Mouse (Mus musculus): ENCODE measurements around the gene Hs3st3b1.

Gene Hs3st3b1

DNA sequence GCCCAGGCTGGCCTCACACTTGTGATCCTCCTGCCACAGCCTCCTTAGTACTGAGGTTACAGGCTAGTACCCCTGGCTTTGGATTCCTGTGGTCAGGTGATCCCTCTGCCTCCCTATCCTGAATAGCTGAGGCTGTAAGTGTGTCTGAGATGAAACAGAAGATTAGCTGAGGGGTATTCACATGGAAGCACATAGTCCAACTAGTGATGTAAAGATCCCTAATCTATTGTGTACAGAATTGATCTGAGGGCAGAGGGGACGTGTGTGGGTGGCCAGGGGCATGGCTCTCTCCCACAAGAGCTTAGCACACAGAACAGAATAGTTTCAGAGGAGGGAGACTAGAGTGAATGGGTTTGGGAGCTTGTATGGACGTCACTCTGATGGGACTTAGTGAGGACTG lies 41.8 kb downstream of the Hs3st3b1 start:
- DNase-seq (ENCODE audit: low spot score): no peak

DNA sequence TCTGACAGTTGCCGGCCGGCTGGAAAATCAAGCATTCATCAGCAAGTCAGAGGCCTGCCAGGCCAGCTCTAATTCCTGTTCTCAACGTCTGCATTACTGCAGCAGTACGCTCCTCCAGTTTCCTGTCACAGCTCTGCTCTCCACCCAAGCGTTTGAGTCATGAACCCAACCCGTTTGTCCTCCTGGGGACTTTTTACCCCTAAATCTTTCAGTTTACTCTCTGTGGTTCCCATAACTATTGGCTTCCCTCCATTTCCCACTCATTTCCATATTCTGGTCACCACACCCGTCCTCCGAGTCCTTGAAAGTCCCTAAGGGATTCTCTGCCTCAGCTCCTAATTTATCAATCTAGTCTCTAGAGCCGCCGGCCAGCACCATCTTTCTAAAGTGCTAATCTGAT lies 42.8 kb downstream of the Hs3st3b1 start:
- peak; percentile 17 for DNase-seq (ENCODE audit: low spot score)

DNA sequence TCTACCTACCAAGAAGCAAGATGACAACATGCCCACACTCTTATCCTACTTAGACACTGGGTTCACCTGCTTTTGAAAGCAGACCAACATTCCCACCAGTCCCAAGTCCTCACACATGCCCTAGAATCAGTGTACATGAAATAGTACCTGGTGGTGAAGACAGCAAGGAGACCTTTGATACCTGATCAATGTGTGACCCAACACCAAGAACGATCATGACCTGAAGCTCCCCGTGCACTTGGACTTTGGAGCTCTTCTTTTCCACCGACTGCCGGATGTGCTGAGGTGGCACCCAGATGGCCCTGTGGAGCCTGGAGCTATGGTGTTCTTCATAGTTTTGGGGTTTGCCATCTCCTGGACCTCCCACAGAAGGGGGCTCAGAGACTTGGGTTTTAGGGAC lies 43.5 kb downstream of the Hs3st3b1 start:
- no peak for DNase-seq (ENCODE audit: low spot score)

DNA sequence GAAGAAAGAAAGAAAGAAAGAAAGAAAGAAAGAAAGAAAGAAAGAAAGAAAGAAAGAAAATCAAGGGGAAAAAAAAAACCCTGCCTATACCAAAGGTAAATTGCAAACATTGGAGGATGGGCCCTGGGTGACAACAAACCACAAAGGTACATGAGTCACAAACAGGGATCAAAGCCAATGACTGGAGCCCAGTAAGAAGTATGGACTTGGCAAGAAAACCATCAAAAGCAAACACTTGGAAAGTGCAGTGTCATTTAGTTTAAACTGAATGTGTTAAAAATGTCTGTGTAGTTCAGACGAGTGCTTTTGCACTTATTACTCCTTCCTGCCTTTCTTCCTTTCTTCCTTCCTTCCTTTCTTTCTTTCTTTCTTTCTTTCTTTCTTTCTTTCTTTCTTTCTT lies 59.3 kb downstream of the Hs3st3b1 start:
- no peak for DNase-seq (ENCODE audit: low spot score)

DNA sequence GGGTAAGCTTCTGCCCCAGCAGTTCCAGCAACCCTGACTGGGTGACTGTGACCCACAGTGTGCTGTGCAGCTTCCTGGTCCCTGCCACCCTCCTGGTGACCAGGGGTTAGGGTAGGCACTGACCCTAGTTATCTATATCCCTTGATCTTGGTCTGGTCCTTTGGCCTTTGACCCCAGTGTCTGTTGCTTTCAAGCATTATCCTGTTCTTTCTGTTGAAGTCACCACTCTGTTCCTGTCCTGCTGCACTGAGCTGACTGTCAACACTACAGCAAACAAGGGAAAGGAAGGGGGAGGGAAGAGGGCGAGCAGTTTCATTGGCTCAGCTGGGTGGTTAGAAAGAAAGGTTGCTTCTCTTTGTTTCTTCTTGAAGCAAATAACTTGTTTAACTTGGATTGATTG lies 60.1 kb downstream of the Hs3st3b1 start:
- no peak for DNase-seq (ENCODE audit: low spot score)

DNA sequence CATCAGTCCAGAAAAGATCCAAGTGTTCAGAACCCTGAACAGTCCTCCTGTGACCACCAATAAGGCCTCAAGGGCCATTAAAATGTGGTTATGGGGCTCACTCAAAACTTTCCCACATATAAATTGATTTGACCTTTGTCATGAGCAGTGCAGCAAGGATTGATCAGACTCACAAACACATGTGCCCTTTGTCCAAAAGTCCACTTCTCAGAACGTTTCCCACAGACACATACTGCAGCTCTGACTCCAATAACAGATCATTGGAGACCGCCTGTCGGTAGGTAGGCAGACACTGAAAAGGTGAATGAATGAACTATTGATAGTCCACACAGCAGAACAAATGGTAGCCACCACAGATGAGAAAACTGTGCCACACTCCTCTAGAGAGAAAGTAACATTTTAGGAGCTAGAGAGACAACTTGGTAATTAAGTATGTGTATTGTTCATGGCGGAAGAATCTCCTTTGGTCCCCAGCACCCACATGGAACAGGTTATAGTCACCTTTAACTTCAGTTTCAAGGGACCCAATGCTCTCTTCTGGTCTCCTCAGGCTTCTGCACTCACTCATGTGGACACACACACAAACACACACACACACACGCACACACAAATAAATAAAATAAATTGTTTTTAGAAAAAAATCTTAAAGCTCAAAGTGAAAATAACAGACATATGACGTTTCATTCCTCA lies 70.9 kb downstream of the Hs3st3b1 start:
- DNase-seq (ENCODE audit: low spot score): no peak

DNA sequence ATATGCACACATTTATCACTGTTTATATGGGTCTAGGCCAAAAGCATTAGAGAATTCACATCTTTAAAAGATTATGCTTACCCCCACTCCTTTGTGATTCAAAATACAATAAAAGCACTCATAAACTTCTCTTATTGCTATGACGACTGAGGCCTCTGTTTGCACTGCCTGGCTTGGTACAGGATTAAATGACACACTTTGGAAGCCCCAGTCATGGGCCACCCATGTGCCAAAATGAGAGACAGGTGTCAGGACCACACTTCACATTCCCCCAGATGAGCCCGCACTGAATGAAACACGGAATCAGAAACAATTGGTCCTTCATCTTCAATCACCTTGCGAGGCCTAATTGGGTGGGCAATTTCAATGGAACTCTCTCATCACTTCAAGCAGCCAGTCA lies 71.8 kb downstream of the Hs3st3b1 start:
- no peak for DNase-seq (ENCODE audit: low spot score)

DNA sequence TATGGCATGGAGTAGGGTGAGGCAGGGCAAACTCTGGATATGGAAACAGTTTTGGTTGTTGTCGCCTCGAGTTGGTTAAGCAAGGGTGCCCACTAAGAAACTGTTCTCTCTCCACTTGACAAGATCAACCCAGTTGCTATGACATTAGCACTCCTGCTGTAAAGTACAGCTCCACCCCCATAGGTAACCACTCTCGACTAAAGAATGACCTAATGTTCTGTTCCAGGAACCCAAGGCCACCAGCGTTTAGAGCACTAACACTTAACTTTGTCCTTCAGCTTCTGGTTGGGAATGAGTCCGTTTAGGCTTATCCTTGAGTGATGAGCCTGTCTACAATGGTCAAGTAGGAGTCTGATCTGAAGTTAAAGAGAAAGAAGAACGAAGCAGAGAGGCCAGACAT lies 76.7 kb downstream of the Hs3st3b1 start:
- no peak for DNase-seq (ENCODE audit: low spot score)

DNA sequence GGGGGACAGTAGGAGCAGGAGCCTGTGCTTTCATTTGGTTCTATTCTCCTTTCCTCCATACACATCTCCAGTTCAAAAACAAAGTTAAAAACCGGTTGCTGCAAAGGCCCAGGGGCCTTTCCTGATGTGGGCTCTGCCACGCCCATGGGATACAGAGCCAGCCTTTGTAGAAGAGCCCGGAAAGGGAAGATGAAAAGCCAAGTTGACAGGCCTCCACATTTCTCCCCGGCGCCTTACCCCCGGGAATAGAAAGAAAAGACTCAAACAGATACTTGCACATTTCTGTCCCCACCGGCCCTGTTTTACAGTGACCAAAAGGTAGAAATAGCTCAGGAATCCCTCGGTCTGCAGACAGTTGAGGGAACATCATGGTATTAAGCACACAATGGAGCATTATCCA lies 77.4 kb downstream of the Hs3st3b1 start:
- DNase-seq (ENCODE audit: low spot score): no peak

DNA sequence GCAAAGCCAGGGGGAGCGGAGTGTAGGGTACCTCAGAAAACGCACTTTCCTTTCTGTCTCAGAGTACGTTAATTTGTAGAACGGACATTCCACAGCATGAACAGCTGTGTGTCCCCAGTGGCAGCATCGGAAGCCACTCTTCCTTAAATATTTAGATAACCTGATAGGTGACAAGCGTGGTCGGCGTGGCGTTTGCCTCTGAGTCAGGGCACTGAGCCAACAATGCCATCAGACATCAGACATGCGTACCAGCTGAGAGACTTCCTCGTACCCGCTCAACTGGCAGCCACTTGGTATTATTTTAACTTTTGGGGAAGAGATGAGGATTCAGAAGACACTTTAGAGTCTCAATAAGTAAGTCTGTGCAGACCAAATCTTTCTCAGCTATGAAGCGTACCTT lies 84.6 kb downstream of the Hs3st3b1 start:
- DNase-seq (ENCODE audit: low spot score): no peak
